Mouse (Mus musculus) limb, embryonic 10.5 days (tissue): ENCODE results near the gene Slc35f6. TPM values are rescaled to one million over a fixed set of nuclear protein-coding genes. Genes with fewer than 3 reads are reported as not detected.

Experiments
- DNase-seq: peaks from one replicate; pipeline ENCODE4 v3.0.0-alpha.2; 2017; ENCODE audit warnings: low spot score
- H3K27ac ChIP-seq: fragments of 300-500 bp; sonication (generic); 2 replicates; pipeline ENCODE4 v1.5.1; 2016; ENCODE audit warnings: mild to moderate bottlenecking
- H3K27me3 ChIP-seq: fragments of 300-500 bp; sonication (generic); 2 replicates; pipeline ENCODE4 v1.6.1; 2016; ENCODE audit warnings: low read depth, mild to moderate bottlenecking; ENCODE audit not compliant: poor library complexity, severe bottlenecking
- H3K36me3 ChIP-seq: fragments of 300-500 bp; sonication (generic); 2 replicates; pipeline ENCODE4 v1.6.1; 2016; ENCODE audit warnings: mild to moderate bottlenecking, moderate library complexity
- H3K4me1 ChIP-seq: fragments of 300-500 bp; sonication (generic); 2 replicates; pipeline ENCODE4 v1.6.1; 2016
- H3K4me3 ChIP-seq: fragments of 300-500 bp; sonication (generic); 2 replicates; pipeline ENCODE4 v1.5.1; 2016; ENCODE audit warnings: mild to moderate bottlenecking, moderate library complexity
- H3K9me3 ChIP-seq: fragments of 300-500 bp; sonication (generic); replicated peaks from 2 replicates; pipeline ENCODE4 v1.6.1; 2016; ENCODE audit warnings: mild to moderate bottlenecking
- WGBS: fragments of 180-500 bp; shearing (Covaris S2); methylation state at CpG from one replicate; pipeline ENCODE4 v1.1.7; 2016; 5-methylcytosine and 5-hydroxymethylcytosine counted together
- polyA plus RNA-seq: library from polyadenylated mRNA; unstranded; fragments of >200 nt; fragmentation: Nextera tagmentation; extraction: Ambion mirVana; gene quantifications from 2 replicates; pipeline ENCODE4 v1.2.1, GENCODE M21; 2016

Slc35f6 gene
- 20.9 and 22.3 TPM in 2 replicates for polyA plus RNA-seq

DNA sequence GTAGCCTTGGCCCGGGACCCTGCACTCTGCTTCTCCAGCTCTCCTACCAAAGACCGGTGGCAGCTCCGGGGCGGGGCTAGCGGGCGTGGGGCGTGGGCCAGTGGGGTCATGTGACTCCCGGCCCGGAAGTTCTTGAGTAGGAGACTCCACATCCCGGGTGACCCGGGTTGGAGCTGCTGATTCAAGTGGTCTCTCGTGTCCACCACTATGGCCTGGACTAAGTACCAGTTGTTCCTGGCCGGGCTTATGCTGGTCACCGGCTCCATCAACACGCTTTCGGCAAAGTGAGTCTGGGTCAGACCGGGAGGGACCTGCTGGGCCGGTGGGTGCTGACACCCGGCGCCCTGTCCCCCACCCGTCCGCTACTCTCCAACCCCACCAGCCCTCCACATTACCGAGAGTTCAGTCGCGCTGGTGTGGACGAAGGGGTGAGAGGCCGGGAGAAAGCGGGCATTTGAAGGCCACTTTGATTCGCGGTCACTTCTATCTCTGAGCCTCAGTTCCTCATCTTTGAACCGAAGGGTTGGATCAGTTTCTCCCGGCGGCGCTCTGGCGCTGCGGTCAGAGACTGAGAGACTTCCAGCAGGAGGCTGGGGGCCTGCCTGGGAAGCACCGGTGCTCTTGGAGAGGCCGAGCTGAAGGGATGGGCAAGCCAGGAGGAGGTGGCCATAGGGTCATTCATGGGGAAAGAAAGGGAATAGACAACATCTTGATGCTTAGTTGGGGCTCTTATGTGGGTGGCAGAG, at the start of gene Slc35f6:
Gene Slc35f6 (plus strand): TSS at position 119 of the 746 bp plus-strand sequence.
- DNase-seq = peak; percentile 94
- Histone ChIP-seq H3K4me3 (peak within 1 kb of the TSS; percentile 96), H3K4me1 (peaks cover 17% of the 10 kb centered on the region), H3K36me3 (0 out of 2 replicates have a peak, but pooled peaks cover 3% of the 10 kb centered on the region), H3K27ac (peak within 1 kb of the TSS; percentile 76), H3K27me3 (no peaks in the 10 kb centered on the region), H3K9me3 (no peaks in the 10 kb centered on the region)
- under 1% methylated on average over 38 of the region's 38 CpGs for WGBS

GRCm38 (mm10) chr5:30601397-30601796, 46.3 kb upstream of the Slc35f6 start:
- 44% methylated on average over 4 of the region's 4 CpGs for WGBS
- Histone ChIP-seq H3K27me3 (no peaks in the 10 kb centered on the region; the same call in 1 of the 2 replicates), H3K4me3 (no peak overlapping the region), H3K9me3 (no peaks in the 10 kb centered on the region), H3K27ac (no peak overlapping the region), H3K4me1 (peaks cover 2% of the 10 kb centered on the region; the same call in 1 of the 2 replicates), H3K36me3 (no peaks in the 10 kb centered on the region)
- DNase-seq = no peak

GRCm38 (mm10) chr5:30603255-30603654, 44.5 kb upstream of the Slc35f6 start:
- 76% methylated on average over 3 of the region's 3 CpGs for WGBS
- Histone ChIP-seq H3K36me3 (no peaks in the 10 kb centered on the region), H3K4me1 (peaks cover 7% of the 10 kb centered on the region; the same call in 1 of the 2 replicates), H3K27me3 (no peaks in the 10 kb centered on the region; the same call in 1 of the 2 replicates), H3K4me3 (no peak overlapping the region), H3K9me3 (no peaks in the 10 kb centered on the region), H3K27ac (no peak overlapping the region)
- DNase-seq = no peak

DNA sequence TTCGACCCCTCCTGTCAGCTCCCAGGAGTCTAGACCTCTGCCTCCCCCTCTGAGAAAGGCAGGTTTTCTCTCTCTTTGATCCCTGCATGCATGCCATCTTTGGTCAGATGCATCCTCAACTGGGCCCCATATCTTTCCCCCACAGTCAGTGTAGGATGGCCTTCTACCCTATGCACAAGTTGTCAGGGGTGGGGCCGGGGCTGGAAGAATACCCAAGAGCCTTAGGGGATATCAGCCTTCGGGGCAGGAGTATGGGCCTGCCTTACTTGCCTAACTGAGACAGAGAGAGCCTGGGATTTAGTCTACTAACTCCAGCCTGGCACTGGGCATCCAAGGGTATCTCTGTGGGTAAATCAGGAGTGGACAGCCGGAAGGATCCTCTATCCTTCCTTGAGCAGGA, 43.8 kb upstream of the Slc35f6 start:
- WGBS = 67% methylated on average over 4 of the region's 4 CpGs
- Histone ChIP-seq H3K4me1 (peaks cover 7% of the 10 kb centered on the region; the same call in 1 of the 2 replicates), H3K27me3 (no peaks in the 10 kb centered on the region; the same call in 1 of the 2 replicates), H3K4me3 (no peak overlapping the region), H3K9me3 (no peaks in the 10 kb centered on the region), H3K36me3 (no peaks in the 10 kb centered on the region), H3K27ac (no peak overlapping the region)
- no peak for DNase-seq

DNA sequence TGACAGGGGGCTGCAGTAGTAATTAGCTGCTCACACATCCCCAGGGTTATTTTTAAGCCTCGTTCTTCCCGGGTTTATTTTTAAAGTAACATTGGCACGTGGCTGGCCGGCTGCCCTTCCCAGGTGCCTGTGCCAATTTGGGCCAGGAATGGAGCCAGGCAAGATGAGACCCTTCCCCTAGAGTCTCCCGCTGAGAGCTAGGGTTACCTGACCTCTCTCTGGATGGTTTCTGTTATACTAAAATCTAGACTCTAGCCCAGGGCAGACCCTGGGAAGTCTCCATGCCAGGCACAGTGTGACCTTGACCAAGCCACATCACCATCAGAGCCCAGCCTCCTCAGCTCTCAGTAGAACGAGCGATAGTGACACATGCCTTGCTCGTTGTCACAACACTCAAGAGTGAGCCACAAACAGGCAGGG, 43.0 kb upstream of the Slc35f6 start:
- Histone ChIP-seq H3K4me1 (peaks cover 7% of the 10 kb centered on the region; the same call in 1 of the 2 replicates), H3K27me3 (no peaks in the 10 kb centered on the region; the same call in 1 of the 2 replicates)
- DNase-seq = no peak

DNA sequence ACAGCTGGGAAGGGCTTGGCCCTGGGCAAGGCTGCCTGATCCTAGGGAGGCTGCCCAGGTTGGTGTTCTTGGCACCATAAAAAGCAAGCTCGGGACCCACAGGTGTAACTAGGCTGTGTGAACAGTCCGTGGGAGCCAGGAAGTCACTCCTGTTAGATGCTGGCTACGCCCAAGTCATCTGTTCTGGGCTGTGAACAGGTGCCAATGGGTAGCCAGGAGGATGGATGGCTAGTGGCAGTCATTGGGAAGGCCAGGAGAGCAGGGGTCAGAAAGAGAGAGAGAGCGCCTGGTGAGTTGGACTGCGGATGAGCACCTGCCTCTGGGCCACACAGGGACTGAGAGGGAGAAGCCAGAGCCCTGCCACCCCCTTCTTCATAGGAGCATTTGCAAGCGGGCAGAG, 42.1 kb upstream of the Slc35f6 start:
- WGBS = 85% methylated on average over 6 of the region's 6 CpGs
- Histone ChIP-seq H3K36me3 (no peaks in the 10 kb centered on the region), H3K27me3 (no peaks in the 10 kb centered on the region; the same call in 1 of the 2 replicates), H3K4me1 (peaks cover 7% of the 10 kb centered on the region; the same call in 1 of the 2 replicates), H3K4me3 (no peak overlapping the region), H3K27ac (no peak overlapping the region), H3K9me3 (no peaks in the 10 kb centered on the region)
- no peak for DNase-seq

More for the DNA sequence above, 43.0 kb upstream of the Slc35f6 start:
- Histone ChIP-seq H3K27ac (no peak overlapping the region), H3K4me3 (no peak overlapping the region), H3K36me3 (no peaks in the 10 kb centered on the region), H3K9me3 (no peaks in the 10 kb centered on the region)
- WGBS = 82% methylated on average over 8 of the region's 8 CpGs

GRCm38 (mm10) chr5:30606424-30607073, 41.2 kb upstream of the Slc35f6 start:
- no peaks in the 10 kb centered on the region; the same call in 1 of the 2 replicates for H3K27me3 ChIP-seq
- H3K27ac ChIP-seq = no peak overlapping the region
- no peak for DNase-seq
- WGBS = 69% methylated on average over 16 of the region's 16 CpGs
- H3K36me3 ChIP-seq = no peaks in the 10 kb centered on the region
- H3K9me3 ChIP-seq = no peaks in the 10 kb centered on the region
- H3K4me3 ChIP-seq = no peak overlapping the region
- H3K4me1 ChIP-seq = peaks cover 7% of the 10 kb centered on the region; the same call in 1 of the 2 replicates

- WGBS = 92% methylated on average over 7 of the region's 7 CpGs
- H3K9me3 ChIP-seq = no peaks in the 10 kb centered on the region
- no peak overlapping the region for H3K4me3 ChIP-seq
- DNase-seq = no peak
- no peaks in the 10 kb centered on the region for H3K36me3 ChIP-seq
- no peaks in the 10 kb centered on the region for H3K27me3 ChIP-seq
- no peak overlapping the region for H3K27ac ChIP-seq
- H3K4me1 ChIP-seq = peaks cover 9% of the 10 kb centered on the region; the same call in 1 of the 2 replicates
These were observed 38.6 kb upstream of the Slc35f6 start for GRCm38 (mm10) chr5:30609094-30609493.

DNA sequence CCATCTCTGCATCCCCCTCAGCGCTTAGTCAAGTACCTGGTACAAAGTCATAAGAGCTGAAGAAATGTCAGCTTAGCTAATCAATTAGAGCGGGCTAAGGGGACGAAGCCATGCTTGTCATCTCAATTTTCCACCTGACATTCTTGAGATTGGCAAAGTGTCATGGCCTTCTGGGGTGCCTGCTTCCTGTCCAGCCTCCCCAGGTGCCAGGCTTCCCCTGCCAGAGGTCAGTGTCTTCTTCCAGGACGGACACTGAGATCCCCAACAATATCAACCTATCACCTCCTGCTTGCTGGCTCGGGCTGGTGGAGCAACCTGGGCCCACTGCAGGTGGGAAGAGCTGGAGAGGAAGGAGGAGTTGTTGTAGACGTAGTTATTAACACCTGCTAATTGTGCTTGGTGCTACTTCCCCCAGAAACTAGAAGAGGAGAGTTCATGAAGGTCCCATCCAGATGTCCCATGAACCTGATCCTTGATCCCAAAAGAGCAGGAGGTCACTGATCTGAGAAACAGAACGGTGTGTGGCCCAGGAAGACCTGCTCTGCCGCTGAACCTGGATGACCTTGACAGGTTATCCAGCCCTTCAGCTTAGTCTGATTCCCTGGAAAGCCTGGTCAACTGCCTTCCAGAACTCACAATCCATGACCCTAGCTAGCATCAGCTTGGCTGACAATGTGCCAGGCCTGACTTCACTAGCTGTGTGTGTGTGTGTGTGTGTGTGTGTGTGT, 37.7 kb upstream of the Slc35f6 start:
- Histone ChIP-seq H3K36me3 (no peaks in the 10 kb centered on the region), H3K4me3 (no peak overlapping the region), H3K27ac (no peak overlapping the region), H3K27me3 (peaks cover 2% of the 10 kb centered on the region; the same call in 1 of the 2 replicates), H3K4me1 (peaks cover 12% of the 10 kb centered on the region; the same call in 1 of the 2 replicates), H3K9me3 (no peaks in the 10 kb centered on the region)
- no peak for DNase-seq
- 84% methylated on average over 8 of the region's 8 CpGs for WGBS

DNA sequence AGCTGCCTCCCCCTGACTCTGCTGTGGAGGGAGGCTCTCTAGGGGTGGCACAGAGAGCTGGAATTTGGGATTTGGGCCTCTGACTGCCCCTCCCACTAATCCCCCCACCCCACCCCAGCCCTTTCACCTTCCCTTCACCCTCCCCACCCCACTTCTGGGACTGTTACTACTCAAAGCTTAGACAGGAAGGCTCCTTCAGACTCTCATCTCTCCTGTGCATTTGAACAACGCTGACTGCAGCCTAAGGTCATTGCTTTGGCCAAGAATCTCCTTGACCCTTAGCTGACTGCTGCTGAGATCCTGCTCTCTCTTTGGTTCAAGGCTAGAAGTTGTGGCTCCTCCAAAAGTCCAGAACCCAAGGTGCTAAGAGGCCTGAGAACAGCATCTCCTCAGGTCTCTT, 36.6 kb upstream of the Slc35f6 start:
- Histone ChIP-seq H3K27me3 (peaks cover 5% of the 10 kb centered on the region; the same call in 1 of the 2 replicates), H3K9me3 (no peaks in the 10 kb centered on the region), H3K4me1 (peaks cover 17% of the 10 kb centered on the region; the same call in 1 of the 2 replicates), H3K27ac (no peak overlapping the region), H3K36me3 (no peaks in the 10 kb centered on the region), H3K4me3 (no peak overlapping the region)
- DNase-seq = no peak
- 65% methylated on average over 1 of the region's 1 CpGs for WGBS

DNA sequence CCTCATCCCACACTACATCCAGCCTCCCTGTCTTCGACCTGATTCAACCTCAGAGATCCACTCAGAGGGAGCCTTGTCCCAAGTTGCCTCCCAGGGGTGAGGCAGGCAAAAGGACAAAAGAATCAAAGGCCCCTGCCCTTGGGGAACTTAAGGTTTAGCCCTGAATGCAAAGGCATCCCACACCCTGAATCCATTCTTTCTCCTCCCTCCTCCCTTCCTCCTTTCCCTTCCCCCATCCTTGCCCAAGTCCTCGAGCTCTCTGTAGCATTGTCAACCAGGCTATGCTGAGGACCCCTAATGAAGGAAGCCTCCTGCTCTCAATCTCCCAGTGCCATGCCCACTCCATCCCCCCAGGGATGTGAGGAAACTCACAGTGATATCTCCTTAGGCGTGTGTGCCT, 36.0 kb upstream of the Slc35f6 start:
- no peak overlapping the region for H3K4me3 ChIP-seq
- H3K27ac ChIP-seq = no peak overlapping the region
- peaks cover 8% of the 10 kb centered on the region; the same call in 1 of the 2 replicates for H3K27me3 ChIP-seq
- DNase-seq = no peak
- WGBS = 46% methylated on average over 3 of the region's 3 CpGs
- peaks cover 13% of the 10 kb centered on the region; the same call in 1 of the 2 replicates for H3K4me1 ChIP-seq
- H3K9me3 ChIP-seq = no peaks in the 10 kb centered on the region
- H3K36me3 ChIP-seq = no peaks in the 10 kb centered on the region

DNA sequence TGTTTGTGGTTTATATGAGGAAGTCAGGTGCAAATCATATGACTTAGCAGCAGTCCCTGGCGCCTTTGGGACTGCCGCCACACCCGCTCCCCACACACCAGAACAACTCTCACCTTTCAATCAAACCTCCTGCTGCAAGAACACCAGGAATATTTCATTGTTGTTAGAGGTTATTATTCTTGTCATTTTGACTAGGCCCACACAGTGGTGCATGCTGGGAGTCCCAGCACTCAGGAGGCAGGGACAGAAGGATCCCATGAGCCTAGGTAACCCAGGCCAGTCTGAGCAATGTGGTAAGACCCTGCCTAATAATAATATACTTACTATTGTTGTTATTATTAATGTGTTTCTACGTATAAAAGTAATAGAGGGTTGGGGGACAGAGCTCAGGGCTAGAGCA, 35.2 kb upstream of the Slc35f6 start:
- H3K9me3 ChIP-seq = no peaks in the 10 kb centered on the region
- WGBS = 87% methylated on average over 4 of the region's 4 CpGs
- H3K27ac ChIP-seq = no peak overlapping the region
- H3K27me3 ChIP-seq = peaks cover 9% of the 10 kb centered on the region; the same call in 1 of the 2 replicates
- no peaks in the 10 kb centered on the region for H3K36me3 ChIP-seq
- peaks cover 11% of the 10 kb centered on the region; the same call in 1 of the 2 replicates for H3K4me1 ChIP-seq
- H3K4me3 ChIP-seq = no peak overlapping the region
- DNase-seq = no peak
